In the genomic region with DNA sequence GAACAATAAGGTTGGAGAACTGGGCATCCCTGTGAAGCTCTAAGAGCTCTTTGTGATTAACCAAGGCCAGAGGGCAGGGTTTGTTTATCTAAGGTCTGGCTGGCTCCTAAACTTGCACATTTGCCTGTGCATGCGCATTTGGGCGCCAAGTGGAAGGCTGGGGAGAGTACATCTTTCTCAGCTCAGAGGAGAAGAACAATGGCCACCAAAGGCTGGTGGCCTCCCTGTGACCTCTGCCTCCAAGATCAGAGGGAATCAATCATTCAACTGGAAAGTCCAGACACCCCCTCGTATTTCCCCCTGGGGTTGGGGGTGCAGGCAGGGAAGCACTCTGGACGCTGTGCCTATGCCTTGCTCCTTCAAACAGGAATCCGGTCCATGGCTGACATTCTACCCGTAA, we compare ENCODE assay signal across 32 mouse cellular contexts. TPM values are rescaled to one million over a fixed set of nuclear protein-coding genes. Genes with fewer than 3 reads are reported as not detected.
DNase-seq lines count a peak whose midpoint lies in the region; ATAC-seq lines count a peak whose summit lies in the region.
"Had no signal": no experiment of that assay in that cellular context is flagged by ENCODE, and none has a peak within 500 bp of the region (broad histone marks: within the 10 kb centered on the region; RNA-seq: fewer than 3 reads in every experiment).

No protein-coding gene starts in this region.

- peak overlapping the region; percentile 56 for H3K27ac ChIP-seq in forebrain, embryonic 10.5 days
- no peak overlapping the region for H3K27ac ChIP-seq in forebrain, embryonic 12.5 days
- H3K27ac ChIP-seq in neural tube, embryonic 15.5 days (replicated peaks) = no peak overlapping the region
- H3K27ac ChIP-seq: heart, adult 2 months; hindbrain, postnatal 0 days; limb, embryonic 12.5 days; liver, embryonic 13.5 days; stomach, postnatal 0 days had no signal

- ATAC-seq in forebrain, embryonic 12.5 days (ENCODE audit: low FRiP score) = no peak
- ATAC-seq in neural tube, embryonic 15.5 days (ENCODE audit: low FRiP score) = no peak
- no peak for ATAC-seq in frontal cortex, adult (ENCODE audit: low TSS enrichment)
- ATAC-seq: forebrain, postnatal 0 days; hindbrain, postnatal 0 days; intestine, embryonic 16.5 days had no signal

- WGBS in forebrain, embryonic 10.5 days = 18% methylated on average over 6 of the region's 6 CpGs
- WGBS in forebrain, embryonic 12.5 days = 14% methylated on average over 6 of the region's 6 CpGs
- 9% methylated on average over 6 of the region's 6 CpGs for WGBS in neural tube, embryonic 15.5 days

- H3K9me3 ChIP-seq in forebrain, embryonic 10.5 days = no peaks in the 10 kb centered on the region
- H3K9me3 ChIP-seq in forebrain, embryonic 12.5 days = no peaks in the 10 kb centered on the region
- no peaks in the 10 kb centered on the region for H3K9me3 ChIP-seq in neural tube, embryonic 15.5 days (replicated peaks)
- H3K9me3 ChIP-seq: G1E; limb, embryonic 12.5 days; liver, embryonic 13.5 days had no signal

- peak; percentile 25 for DNase-seq in forebrain, embryonic 10.5 days (ENCODE audit: extremely low spot score, low spot score)
- peak; percentile 47 for DNase-seq in neural tube, embryonic 10.5 days (ENCODE audit: extremely low spot score, low spot score)
- peak; percentile 54 for DNase-seq in embryo, embryonic 9.5 days (ENCODE audit: extremely low spot score)
- DNase-seq in right cerebral cortex, postnatal 4 days = no peak
- no peak for DNase-seq in cerebellum, postnatal 14 days
- DNase-seq: adrenal gland, postnatal 25 days; cerebellum, adult 9-10 months; forebrain, postnatal 0 days; gastrocnemius, postnatal 25 days; heart, adult 2 months; heart, postnatal 36 days; kidney, adult 9 months; kidney, postnatal 14 days; layer of hippocampus, postnatal 36 days; liver, embryonic 13.5 days; lung, adult 2 months; lung, postnatal 14 days; midbrain, embryonic 14.5 days had no signal

- peaks cover 41% of the 10 kb centered on the region for H3K4me1 ChIP-seq in forebrain, embryonic 10.5 days
- peaks cover 14% of the 10 kb centered on the region for H3K4me1 ChIP-seq in forebrain, embryonic 12.5 days
- peaks cover 13% of the 10 kb centered on the region for H3K4me1 ChIP-seq in neural tube, embryonic 15.5 days

- no peak overlapping the region for H3K4me2 ChIP-seq in forebrain, embryonic 12.5 days
- no peak overlapping the region for H3K4me2 ChIP-seq in neural tube, embryonic 15.5 days
- H3K4me2 ChIP-seq: limb, embryonic 12.5 days; liver, embryonic 13.5 days had no signal

- H3K4me3 ChIP-seq in forebrain, embryonic 10.5 days = no peak overlapping the region
- no peak overlapping the region for H3K4me3 ChIP-seq in forebrain, embryonic 12.5 days (replicated peaks)
- no peak overlapping the region for H3K4me3 ChIP-seq in neural tube, embryonic 15.5 days (replicated peaks)
- H3K4me3 ChIP-seq: heart, adult 2 months; limb, embryonic 12.5 days; liver, embryonic 13.5 days had no signal

- peaks cover 52% of the 10 kb centered on the region for H3K27me3 ChIP-seq in forebrain, embryonic 10.5 days (ENCODE audit: poor library complexity, severe bottlenecking)
- H3K27me3 ChIP-seq in forebrain, embryonic 12.5 days = peaks cover 24% of the 10 kb centered on the region
- no peaks in the 10 kb centered on the region for H3K27me3 ChIP-seq in neural tube, embryonic 15.5 days (replicated peaks)

- no peak overlapping the region for H3K9ac ChIP-seq in forebrain, embryonic 12.5 days
- no peak overlapping the region for H3K9ac ChIP-seq in neural tube, embryonic 15.5 days (replicated peaks)
- H3K9ac ChIP-seq: forebrain, postnatal 0 days; limb, embryonic 12.5 days; liver, embryonic 13.5 days had no signal

- H3K36me3 ChIP-seq in forebrain, embryonic 10.5 days (replicated peaks) = no peaks in the 10 kb centered on the region
- no peaks in the 10 kb centered on the region for H3K36me3 ChIP-seq in forebrain, embryonic 12.5 days (replicated peaks)
- H3K36me3 ChIP-seq in neural tube, embryonic 15.5 days = no peaks in the 10 kb centered on the region
- H3K36me3 ChIP-seq: G1E; limb, embryonic 12.5 days; liver, embryonic 13.5 days had no signal

RNA-seq across cellular contexts. Expression of a gene that starts 0.9 kb away (rescaled TPM):
- 0.27 and 0.50 TPM in 2 replicates for polyA plus RNA-seq in forebrain, embryonic 10.5 days (2016; fragmentation: Nextera tagmentation; extraction: Ambion mirVana)
- polyA plus RNA-seq in forebrain, embryonic 12.5 days (2016; fragmentation: Nextera tagmentation; extraction: Ambion mirVana) = not detected in 2 replicates
- not detected in 2 replicates for polyA plus RNA-seq in neural tube, embryonic 15.5 days (2015; fragmentation: Nextera tagmentation; extraction: Ambion mirVana)
- polyA plus RNA-seq: brain, embryonic 14.5 days; cortical plate, adult 2 months; forebrain, postnatal 0 days; G1E; heart, adult 2 months; heart, embryonic 14.5 days; hindbrain, postnatal 0 days; intestine, embryonic 16.5 days; limb, embryonic 12.5 days; liver, embryonic 13.5 days; lung, adult 2 months; midbrain, embryonic 14.5 days; neural tube, embryonic 14.5 days; stomach, postnatal 0 days; thymus, postnatal 0 days; urinary bladder, adult 2 months had no signal

RNA-seq across cellular contexts. Expression of a gene that starts 3.4 kb away (rescaled TPM):
- polyA plus RNA-seq in forebrain, embryonic 10.5 days (2016; fragmentation: Nextera tagmentation; extraction: Ambion mirVana) = 8.4 and 11.6 TPM in 2 replicates
- polyA plus RNA-seq in forebrain, embryonic 12.5 days (2016; fragmentation: Nextera tagmentation; extraction: Ambion mirVana) = 52.0 and 60.1 TPM in 2 replicates
- 118 and 147 TPM in 2 replicates for polyA plus RNA-seq in neural tube, embryonic 15.5 days (2015; fragmentation: Nextera tagmentation; extraction: Ambion mirVana)
- polyA plus RNA-seq: G1E had no signal

RNA-seq across cellular contexts. Expression of a gene that starts 41.9 kb away (rescaled TPM):
- 0.86 and 0.98 TPM in 2 replicates for polyA plus RNA-seq in forebrain, embryonic 10.5 days (2016; fragmentation: Nextera tagmentation; extraction: Ambion mirVana)
- polyA plus RNA-seq in forebrain, embryonic 12.5 days (2016; fragmentation: Nextera tagmentation; extraction: Ambion mirVana) = 1.5 and 1.8 TPM in 2 replicates
- 7.3 and 9.6 TPM in 2 replicates for polyA plus RNA-seq in neural tube, embryonic 15.5 days (2015; fragmentation: Nextera tagmentation; extraction: Ambion mirVana)
- polyA plus RNA-seq: G1E; limb, embryonic 12.5 days had no signal

Comparison
In these comparisons a context has a peak if more than half of its experiments do, and no peak if none do; other contexts are left out.
1. DNase-seq: peak in forebrain, embryonic 10.5 days (single experiment), neural tube, embryonic 10.5 days (single experiment) and embryo, embryonic 9.5 days (single experiment); none in right cerebral cortex, postnatal 4 days (single experiment) and cerebellum, postnatal 14 days (0 of 2).